Mouse (Mus musculus) c-Kit-positive CD71-positive TER-119-negative erythroid progenitor cells, embryonic 14.5 days (primary cell): ENCODE data around the gene Crygf.
"Not testable (repeated sequence)": the region's sequence is repeated elsewhere in the genome, so short reads cannot be mapped to it uniquely, and the experiment has no call there.

ENCODE experiments used
- DNase-seq: peaks from one replicate; pipeline ENCODE4 v3.0.0-alpha.2; 2013; ENCODE audit warnings: low read depth

Crygf gene

DNA sequence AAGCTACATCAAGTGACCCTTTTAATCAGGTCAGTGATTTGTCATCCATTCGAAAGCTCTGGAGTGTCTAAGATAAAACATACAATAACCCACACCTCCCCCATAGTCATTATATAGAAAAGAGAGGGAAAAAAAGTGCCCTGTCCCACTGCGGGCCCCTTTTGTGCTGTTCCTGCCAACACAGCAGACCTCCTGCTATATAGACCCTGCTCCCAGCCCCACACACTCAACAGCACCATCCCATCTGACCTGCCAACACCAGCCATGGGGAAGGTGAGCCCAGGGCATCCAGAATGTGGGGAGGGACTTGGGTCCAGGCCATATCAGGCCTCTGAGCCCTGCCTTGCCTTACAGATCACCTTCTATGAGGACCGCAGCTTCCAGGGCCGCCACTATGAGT, at the start of gene Crygf:
Gene Crygf, plus strand, starts transcription at position 227 of the 400 bp plus-strand sequence.
- DNase-seq, result no peak

DNA sequence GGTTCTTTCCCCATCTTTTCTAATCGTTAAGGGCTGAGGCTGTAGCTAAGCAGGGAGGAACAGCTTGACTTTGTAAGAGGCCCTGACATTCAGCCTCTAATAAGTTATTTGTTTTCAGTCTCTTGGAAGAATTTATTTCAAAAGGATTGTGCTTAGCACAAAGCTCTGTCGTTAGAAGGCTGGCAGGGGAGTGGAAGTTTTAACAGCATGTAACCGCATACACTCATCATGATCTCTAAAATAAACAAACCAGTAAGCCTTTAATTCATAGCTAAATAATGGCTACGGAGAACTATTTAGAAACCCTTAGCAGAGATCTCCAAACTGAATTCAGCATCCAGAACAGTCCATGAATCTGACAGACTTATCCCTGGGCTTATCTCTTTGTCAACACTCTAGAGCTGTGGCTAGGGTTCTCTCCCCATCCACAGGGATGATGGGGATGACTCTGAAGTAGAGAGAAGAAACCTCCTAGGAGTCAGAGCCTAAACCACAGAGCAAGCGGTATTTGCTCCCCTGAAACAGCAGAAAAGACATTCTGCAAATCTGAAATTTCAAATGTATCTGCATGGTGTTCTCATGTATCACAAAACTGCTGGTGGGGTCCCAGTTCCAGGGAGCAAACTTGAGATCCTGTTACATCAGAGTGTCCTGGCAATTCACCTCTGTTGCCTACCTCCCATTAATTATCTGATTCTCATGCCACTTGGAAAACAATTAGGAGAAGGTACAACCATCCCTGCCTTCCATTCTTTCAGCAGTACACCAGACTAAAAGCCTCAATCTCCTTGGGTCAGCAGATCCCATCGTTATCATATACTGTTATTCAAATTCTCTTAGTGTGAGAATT, 734 bp upstream of the Crygf start:
- DNase-seq, result no peak

DNA sequence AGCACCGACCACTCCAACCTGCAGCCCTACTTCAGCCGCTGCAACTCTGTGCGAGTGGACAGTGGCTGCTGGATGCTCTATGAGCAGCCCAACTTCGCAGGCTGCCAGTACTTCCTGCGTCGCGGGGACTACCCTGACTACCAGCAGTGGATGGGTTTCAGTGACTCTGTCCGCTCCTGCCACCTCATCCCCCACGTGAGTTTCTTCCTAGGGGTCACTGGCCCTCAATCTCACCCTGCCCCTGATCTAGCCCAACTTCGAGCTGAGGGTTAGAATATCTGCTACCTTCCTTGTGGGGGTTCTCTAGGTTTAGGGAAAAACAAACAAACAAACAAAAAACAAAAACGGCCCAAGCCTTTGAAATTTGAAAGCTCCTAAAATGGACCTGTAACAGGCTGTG, 376 bp downstream of the Crygf start:
- DNase-seq, result not testable (repeated sequence)

DNA sequence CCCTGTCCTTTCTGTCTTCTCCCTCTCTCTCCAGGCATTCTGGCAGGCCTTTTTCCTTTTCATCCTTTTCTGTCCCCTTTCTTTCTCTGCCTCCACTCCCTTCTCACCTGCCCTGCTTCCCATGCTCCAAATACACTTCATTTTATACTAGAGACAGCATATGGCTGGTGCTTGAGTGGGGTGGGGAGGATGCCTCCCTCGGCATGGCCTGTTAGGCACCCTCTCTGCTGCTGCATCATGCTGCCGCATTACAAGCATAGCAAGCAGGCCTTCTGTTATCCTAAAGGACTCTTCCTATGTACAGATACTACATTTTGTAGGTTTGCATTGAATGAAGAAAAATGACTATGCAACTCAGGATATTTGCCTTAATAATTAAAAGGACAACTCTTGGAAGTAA, 3.7 kb downstream of the Crygf start:
- DNase-seq, result no peak

DNA sequence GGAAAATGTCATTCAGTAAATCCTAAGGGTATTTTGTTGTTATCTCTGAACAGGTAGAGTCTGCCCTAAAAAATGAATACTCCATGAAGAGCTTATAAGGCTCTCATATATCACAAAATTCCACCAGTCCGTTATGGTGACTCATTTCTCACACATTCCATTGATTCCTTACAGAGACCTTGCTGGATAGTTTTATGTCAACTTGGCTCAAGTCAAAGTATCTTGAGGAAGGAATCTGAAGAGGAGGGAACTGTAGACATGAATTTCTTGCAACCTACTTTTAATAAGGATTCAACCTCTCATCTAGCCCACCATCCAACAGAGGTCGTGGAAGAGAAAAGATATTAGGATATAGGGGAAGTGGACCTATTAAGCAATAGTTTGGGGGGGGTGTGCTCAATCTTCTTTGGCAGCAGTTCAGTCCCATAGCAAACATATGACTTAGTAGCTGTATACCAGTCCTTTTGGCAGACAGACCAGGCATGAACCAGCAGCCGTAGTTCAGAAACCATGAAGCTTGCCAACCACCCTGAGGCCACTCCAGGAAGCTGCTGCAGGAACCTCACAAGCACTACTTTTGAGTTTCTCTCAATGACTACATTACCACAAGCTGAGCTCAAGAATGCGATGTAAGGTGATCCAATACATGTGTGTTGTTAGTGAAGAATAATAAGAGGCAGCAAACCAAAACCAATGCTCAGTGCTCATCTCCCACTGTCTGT, 5.9 kb downstream of the Crygf start:
- DNase-seq, result no peak
